Mouse (Mus musculus): ENCODE measurements around the gene Krtap5-4. TPM values are rescaled to one million over a fixed set of nuclear protein-coding genes. Genes with fewer than 3 reads are reported as not detected.

The Krtap5-4 gene
- total RNA-seq, 1 experiment from 2014 or later = not detected

GRCm38 (mm10) chr7:142353854-142354253, 50.5 kb downstream of the Krtap5-4 start:
- peak; percentile 74 for ATAC-seq (ENCODE audit: extremely low read depth, insufficient number of reproducible peaks, low FRiP score, poor library complexity, severe bottlenecking)

Other genes starting within 250 kb of the Krtap5-4 start
- 39.6 and 41.1 TPM in 2 replicates for gene Mob2, start 242.5 kb upstream of the Krtap5-4 start, total RNA-seq (2017)
- gene Dusp8, start 207.7 kb upstream of the Krtap5-4 start, total RNA-seq (2017) = not detected in 2 replicates
- gene Gm45618, start 182.8 kb upstream of the Krtap5-4 start, total RNA-seq (2017) = not detected in 2 replicates
- not detected in 2 replicates for gene Gm39115, start 167.5 kb upstream of the Krtap5-4 start, total RNA-seq (2017)
- not detected in 2 replicates for gene Gm45337, start 158.9 kb upstream of the Krtap5-4 start, total RNA-seq (2017)
- gene Gm29735, start 146.4 kb upstream of the Krtap5-4 start, total RNA-seq (2017) = not detected in 2 replicates
- gene Gm4553, start 137.8 kb upstream of the Krtap5-4 start, total RNA-seq (2017) = not detected in 2 replicates
- gene Krtap5-2, start 127.5 kb upstream of the Krtap5-4 start, total RNA-seq (2017) = not detected in 2 replicates
- not detected in 2 replicates for gene Gm10153, start 113.2 kb upstream of the Krtap5-4 start, total RNA-seq (2017)
- gene Krtap5-3, start 102.2 kb upstream of the Krtap5-4 start, total RNA-seq (2017) = not detected in 2 replicates
- not detected in 2 replicates for gene Gm7579, start 91.7 kb upstream of the Krtap5-4 start, total RNA-seq (2017)
- gene Krtap5-5, start 73.6 kb upstream of the Krtap5-4 start, total RNA-seq (2017) = not detected in 2 replicates
- gene Gm40460, start 62.5 kb upstream of the Krtap5-4 start, total RNA-seq (2017) = not detected in 2 replicates
- gene Gm2431, start 45.2 kb upstream of the Krtap5-4 start, total RNA-seq (2017) = not detected in 2 replicates
- not detected in 2 replicates for gene Gm4559, start 29.2 kb upstream of the Krtap5-4 start, total RNA-seq (2017)
- gene Krtap5-1, start 6.4 kb upstream of the Krtap5-4 start, total RNA-seq (2017) = not detected in 2 replicates
- 0.81 and 0.86 TPM in 2 replicates for gene Ifitm10, start 70.2 kb downstream of the Krtap5-4 start, total RNA-seq (2017)
- 494 and 495 TPM in 2 replicates for gene Gm49369, start 79.1 kb downstream of the Krtap5-4 start, total RNA-seq (2017)
- 408 and 447 TPM in 2 replicates for gene Ctsd, start 84.5 kb downstream of the Krtap5-4 start, total RNA-seq (2017)
- 1.4 and 3.2 TPM in 2 replicates for gene Syt8, start 131.3 kb downstream of the Krtap5-4 start, total RNA-seq (2017)
- gene Tnni2, start 138.3 kb downstream of the Krtap5-4 start, total RNA-seq (2017) = 18.2 and 31.9 TPM in 2 replicates
- 1,761 and 1,798 TPM in 2 replicates for gene Lsp1, start 157.3 kb downstream of the Krtap5-4 start, total RNA-seq (2017)
- 20.0 and 20.4 TPM in 2 replicates for gene Tnnt3, start 195.3 kb downstream of the Krtap5-4 start, total RNA-seq (2017)
- gene Mrpl23, start 229.1 kb downstream of the Krtap5-4 start, total RNA-seq (2017) = 9.3 and 11.5 TPM in 2 replicates